Mouse (Mus musculus): ENCODE measurements around the gene Rcan2. TPM values are rescaled to one million over a fixed set of nuclear protein-coding genes. Genes with fewer than 3 reads are reported as not detected.

Gene Rcan2
- polyA plus RNA-seq, 1 experiment from 2014 or later, result 37.6 TPM

DNA sequence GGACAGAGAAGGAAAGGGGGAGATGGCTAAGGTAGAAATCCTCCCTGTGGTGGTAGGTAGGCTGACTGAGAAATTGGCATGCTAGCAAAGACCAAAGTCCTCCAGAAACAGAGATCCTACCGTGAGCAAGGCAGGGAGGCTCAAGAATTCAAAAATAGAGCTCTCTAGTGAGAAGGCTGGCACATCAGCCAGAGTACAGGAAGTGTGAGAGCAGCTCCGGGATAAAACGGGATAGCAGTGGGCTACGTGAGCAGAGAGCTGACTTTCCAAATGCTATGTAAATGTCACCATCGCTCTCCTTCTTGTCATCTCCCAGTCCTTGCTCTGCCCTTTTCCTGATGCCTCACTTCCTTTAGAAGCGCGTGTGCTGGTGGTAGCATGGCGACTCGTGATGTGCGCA is 168.8 kb downstream of the Rcan2 start:
- ATAC-seq (ENCODE audit: low FRiP score) (no peak), DNase-seq (ENCODE audit: low spot score) (no peak)
- Histone ChIP-seq H3K27me3 (ENCODE audit: control insufficient read depth, insufficient read depth, low read length) (no peaks in the 10 kb centered on the region), H3K36me3 (ENCODE audit: control insufficient read depth, insufficient read depth, low read length) (no peaks in the 10 kb centered on the region), H3K4me2 (replicated peaks; ENCODE audit: low read depth, low read length) (no peak overlapping the region), H3K4me1 (replicated peaks; ENCODE audit: control insufficient read depth, insufficient read depth, low read length) (no peaks in the 10 kb centered on the region), H3K4me3 (ENCODE audit: low read depth, low read length) (no peak overlapping the region), H3K27ac (ENCODE audit: low read depth, low read length) (no peak overlapping the region), H3K9ac (ENCODE audit: low read depth, low read length) (no peak overlapping the region), H3K9me3 (ENCODE audit: control insufficient read depth, low read length) (no peaks in the 10 kb centered on the region)
- WGBS, result 88% methylated on average over 10 of the region's 10 CpGs

DNA sequence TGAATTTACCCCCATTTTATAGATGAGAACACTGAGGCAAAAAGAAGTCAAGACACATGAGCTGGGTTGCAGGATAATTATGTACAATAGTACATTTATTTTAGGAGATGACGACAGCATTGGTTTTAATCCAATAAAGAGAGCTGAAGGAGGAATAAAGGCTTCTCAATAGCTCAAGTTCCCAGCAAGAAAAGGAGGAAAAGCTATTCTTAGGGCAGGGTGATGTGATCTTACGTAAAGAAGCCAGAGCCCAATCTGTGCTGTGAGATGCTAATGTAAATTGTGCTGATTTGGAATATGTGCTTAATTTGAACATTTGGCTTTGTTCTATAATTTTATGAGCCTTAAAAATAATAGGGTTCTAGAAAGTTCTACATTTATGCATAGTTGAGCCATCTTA is 176.4 kb downstream of the Rcan2 start:
- 92% methylated on average over 2 of the region's 2 CpGs for WGBS

DNA sequence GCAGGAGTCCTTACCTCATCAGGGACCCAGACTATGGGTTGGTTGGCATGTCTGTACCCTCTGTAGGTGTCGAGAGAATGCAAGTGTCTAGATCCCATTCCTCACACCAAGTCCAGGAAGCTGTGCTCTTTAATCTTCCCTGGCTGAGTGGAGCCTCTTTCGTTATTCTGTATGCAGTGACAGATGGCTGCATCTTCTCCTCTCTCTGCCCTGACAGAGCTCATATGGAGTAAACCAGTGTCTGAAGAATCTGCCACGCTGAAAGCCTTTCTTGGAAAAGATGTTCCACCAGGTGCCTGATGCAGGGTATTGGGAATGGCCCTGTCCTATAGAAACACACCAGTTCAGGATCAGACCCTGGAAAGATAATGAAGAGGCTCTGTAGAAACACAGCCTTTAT is 178.8 kb downstream of the Rcan2 start:
- WGBS, result 78% methylated on average over 3 of the region's 3 CpGs
- no peak overlapping the region for H3K4me2 ChIP-seq (replicated peaks; ENCODE audit: low read depth, low read length)
- ATAC-seq (ENCODE audit: low FRiP score), result no peak

More for the DNA sequence above, 176.4 kb downstream of the Rcan2 start:
- Histone ChIP-seq H3K4me3 (ENCODE audit: low read depth, low read length) (no peak overlapping the region), H3K36me3 (ENCODE audit: control insufficient read depth, insufficient read depth, low read length) (no peaks in the 10 kb centered on the region), H3K9me3 (ENCODE audit: control insufficient read depth, low read length) (no peaks in the 10 kb centered on the region), H3K4me2 (replicated peaks; ENCODE audit: low read depth, low read length) (no peak overlapping the region), H3K4me1 (replicated peaks; ENCODE audit: control insufficient read depth, insufficient read depth, low read length) (no peaks in the 10 kb centered on the region), H3K27ac (ENCODE audit: low read depth, low read length) (no peak overlapping the region), H3K27me3 (ENCODE audit: control insufficient read depth, insufficient read depth, low read length) (no peaks in the 10 kb centered on the region), H3K9ac (ENCODE audit: low read depth, low read length) (no peak overlapping the region)
- DNase-seq (ENCODE audit: low spot score) (no peak), ATAC-seq (ENCODE audit: low FRiP score) (no peak)

GRCm38 (mm10) chr17:43982505-43982904 is 181.4 kb downstream of the Rcan2 start:
- H3K9me3 ChIP-seq (ENCODE audit: control insufficient read depth, low read length), result no peaks in the 10 kb centered on the region
- H3K4me3 ChIP-seq (ENCODE audit: low read depth, low read length), result no peak overlapping the region
- DNase-seq (ENCODE audit: low spot score), result no peak
- ATAC-seq (ENCODE audit: low FRiP score), result no peak
- no peaks in the 10 kb centered on the region for H3K36me3 ChIP-seq (ENCODE audit: control insufficient read depth, insufficient read depth, low read length)
- H3K27me3 ChIP-seq (ENCODE audit: control insufficient read depth, insufficient read depth, low read length), result no peaks in the 10 kb centered on the region
- H3K4me1 ChIP-seq (replicated peaks; ENCODE audit: control insufficient read depth, insufficient read depth, low read length), result no peaks in the 10 kb centered on the region
- H3K9ac ChIP-seq (ENCODE audit: low read depth, low read length), result no peak overlapping the region
- WGBS, result 79% methylated on average over 1 of the region's 1 CpGs
- H3K27ac ChIP-seq (ENCODE audit: low read depth, low read length), result no peak overlapping the region
- no peak overlapping the region for H3K4me2 ChIP-seq (replicated peaks; ENCODE audit: low read depth, low read length)

More for the DNA sequence above, 178.8 kb downstream of the Rcan2 start:
- Histone ChIP-seq H3K36me3 (ENCODE audit: control insufficient read depth, insufficient read depth, low read length) (no peaks in the 10 kb centered on the region), H3K9me3 (ENCODE audit: control insufficient read depth, low read length) (no peaks in the 10 kb centered on the region), H3K4me3 (ENCODE audit: low read depth, low read length) (no peak overlapping the region), H3K4me1 (replicated peaks; ENCODE audit: control insufficient read depth, insufficient read depth, low read length) (no peaks in the 10 kb centered on the region), H3K27ac (ENCODE audit: low read depth, low read length) (no peak overlapping the region), H3K27me3 (ENCODE audit: control insufficient read depth, insufficient read depth, low read length) (no peaks in the 10 kb centered on the region), H3K9ac (ENCODE audit: low read depth, low read length) (no peak overlapping the region)
- no peak for DNase-seq (ENCODE audit: low spot score)

DNA sequence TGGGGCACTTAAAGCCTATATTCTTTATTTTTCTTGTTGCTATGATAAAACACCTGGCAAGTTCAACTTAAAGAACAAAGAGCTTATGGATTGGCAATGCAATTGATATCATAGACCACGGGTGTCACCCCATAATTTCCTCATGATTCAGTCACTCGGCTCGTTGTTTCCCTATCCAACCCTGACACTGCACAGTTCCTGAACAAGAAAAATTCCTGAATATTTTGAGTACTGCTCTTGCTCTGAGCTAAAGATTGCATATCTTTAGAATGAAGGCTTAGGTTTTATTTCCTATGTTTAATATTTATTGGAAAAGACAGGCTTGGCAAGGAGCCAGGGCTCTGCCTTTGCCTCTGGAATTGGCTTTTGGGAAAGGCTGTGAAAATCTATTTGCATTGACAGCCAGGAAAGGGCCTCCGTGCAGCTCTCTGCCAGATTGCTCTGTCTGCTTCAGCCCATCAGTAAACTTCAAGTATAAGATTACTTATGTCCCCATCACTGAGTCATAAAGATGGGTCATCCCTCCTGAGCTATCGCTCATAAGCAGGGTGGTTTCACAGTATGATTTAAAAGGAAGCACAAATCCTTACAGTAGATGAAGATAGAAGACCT is 188.3 kb downstream of the Rcan2 start:
- no peak overlapping the region for H3K9ac ChIP-seq (ENCODE audit: low read depth, low read length)
- H3K9me3 ChIP-seq (ENCODE audit: control insufficient read depth, low read length), result no peaks in the 10 kb centered on the region
- H3K27ac ChIP-seq (ENCODE audit: low read depth, low read length), result no peak overlapping the region
- no peak overlapping the region for H3K4me3 ChIP-seq (ENCODE audit: low read depth, low read length)
- ATAC-seq (ENCODE audit: low FRiP score) (no peak), DNase-seq (ENCODE audit: low spot score) (peak; percentile 23)
- no peak overlapping the region for H3K4me2 ChIP-seq (replicated peaks; ENCODE audit: low read depth, low read length)
- H3K4me1 ChIP-seq (replicated peaks; ENCODE audit: control insufficient read depth, insufficient read depth, low read length), result 0 out of 2 replicates have a peak, but pooled peaks cover 2% of the 10 kb centered on the region
- H3K27me3 ChIP-seq (ENCODE audit: control insufficient read depth, insufficient read depth, low read length), result no peaks in the 10 kb centered on the region
- 76% methylated on average over 5 of the region's 5 CpGs for WGBS
- no peaks in the 10 kb centered on the region for H3K36me3 ChIP-seq (ENCODE audit: control insufficient read depth, insufficient read depth, low read length)

DNA sequence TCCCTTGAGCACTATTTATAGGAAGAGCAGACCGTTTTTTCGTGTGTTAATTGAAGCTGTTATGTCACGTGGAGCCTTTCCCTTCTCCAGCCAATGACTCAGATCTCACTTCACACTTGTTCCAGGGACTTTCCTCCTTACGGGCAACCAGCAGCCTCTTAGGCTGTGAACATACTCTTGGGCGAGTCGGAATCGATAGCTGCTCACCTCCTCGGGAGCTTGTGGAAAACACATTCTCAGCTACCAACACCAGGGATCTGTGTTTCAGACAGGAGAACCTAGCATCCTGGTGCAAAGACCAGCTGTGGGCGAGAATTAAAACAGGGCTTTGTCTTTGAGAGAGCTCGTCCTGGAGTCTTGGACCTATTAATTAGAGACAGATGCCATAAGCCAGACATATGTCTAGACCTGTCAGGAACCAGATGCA is 189.8 kb downstream of the Rcan2 start:
- ATAC-seq (ENCODE audit: low FRiP score), result no peak

DNA sequence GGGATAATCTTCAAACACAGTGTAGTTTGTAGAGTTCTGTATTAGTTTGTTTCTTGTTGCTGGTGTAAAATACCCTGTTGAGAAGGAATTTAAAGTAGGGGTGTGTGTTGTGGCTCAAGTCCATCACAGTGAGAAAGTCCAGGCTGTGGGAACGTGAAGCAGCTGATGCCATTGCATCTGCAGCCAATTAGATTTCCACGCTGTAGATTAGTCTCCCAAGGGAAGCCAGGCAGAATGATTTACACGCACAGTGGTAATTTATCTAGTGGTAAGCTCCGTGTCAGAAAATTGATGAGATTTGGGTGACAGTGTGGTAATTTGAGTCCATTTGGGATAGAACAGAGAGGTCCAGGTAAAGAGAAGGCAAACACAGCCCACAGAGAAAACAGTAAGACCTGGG is 192.9 kb downstream of the Rcan2 start:
- no peak overlapping the region for H3K9ac ChIP-seq (ENCODE audit: low read depth, low read length)
- DNase-seq (ENCODE audit: low spot score), result peak; percentile 31
- no peaks in the 10 kb centered on the region for H3K9me3 ChIP-seq (ENCODE audit: control insufficient read depth, low read length)
- H3K27ac ChIP-seq (ENCODE audit: low read depth, low read length), result no peak overlapping the region
- ATAC-seq (ENCODE audit: low FRiP score), result peak; percentile 73
- H3K4me1 ChIP-seq (replicated peaks; ENCODE audit: control insufficient read depth, insufficient read depth, low read length), result 0 out of 2 replicates have a peak, but pooled peaks cover 2% of the 10 kb centered on the region
- H3K27me3 ChIP-seq (ENCODE audit: control insufficient read depth, insufficient read depth, low read length), result no peaks in the 10 kb centered on the region
- 36% methylated on average over 4 of the region's 4 CpGs for WGBS
- no peaks in the 10 kb centered on the region for H3K36me3 ChIP-seq (ENCODE audit: control insufficient read depth, insufficient read depth, low read length)
- H3K4me2 ChIP-seq (replicated peaks; ENCODE audit: low read depth, low read length), result no peak overlapping the region
- no peak overlapping the region for H3K4me3 ChIP-seq (ENCODE audit: low read depth, low read length)

More for the DNA sequence above, 189.8 kb downstream of the Rcan2 start:
- H3K4me2 ChIP-seq (replicated peaks; ENCODE audit: low read depth, low read length), result no peak overlapping the region
- no peak overlapping the region for H3K4me3 ChIP-seq (ENCODE audit: low read depth, low read length)
- no peaks in the 10 kb centered on the region for H3K27me3 ChIP-seq (ENCODE audit: control insufficient read depth, insufficient read depth, low read length)
- H3K9ac ChIP-seq (ENCODE audit: low read depth, low read length), result no peak overlapping the region
- peak; percentile 27 for DNase-seq (ENCODE audit: low spot score)
- no peaks in the 10 kb centered on the region for H3K36me3 ChIP-seq (ENCODE audit: control insufficient read depth, insufficient read depth, low read length)
- 60% methylated on average over 10 of the region's 10 CpGs for WGBS
- H3K4me1 ChIP-seq (replicated peaks; ENCODE audit: control insufficient read depth, insufficient read depth, low read length), result 0 out of 2 replicates have a peak, but pooled peaks cover 2% of the 10 kb centered on the region
- no peaks in the 10 kb centered on the region for H3K9me3 ChIP-seq (ENCODE audit: control insufficient read depth, low read length)
- no peak overlapping the region for H3K27ac ChIP-seq (ENCODE audit: low read depth, low read length)

DNA sequence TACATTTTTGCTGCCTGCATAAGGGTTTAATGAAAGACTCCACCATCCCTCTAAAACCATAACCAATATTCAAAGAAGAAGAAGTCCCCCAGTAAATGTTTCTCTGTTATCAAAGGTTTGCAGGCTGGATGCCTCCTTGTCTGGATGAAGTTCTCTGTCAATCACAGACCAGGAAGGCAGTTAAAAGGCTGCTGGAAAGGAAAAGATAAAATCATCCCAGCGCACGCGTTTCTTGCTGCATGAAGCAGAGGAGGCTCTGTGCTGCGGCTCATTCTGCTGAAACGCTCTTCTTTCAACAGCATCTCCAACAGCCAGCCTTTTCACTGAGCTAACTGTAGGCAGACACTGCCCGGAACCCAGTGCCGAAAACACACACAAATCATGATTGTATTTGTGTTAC is 196.4 kb downstream of the Rcan2 start:
- DNase-seq (ENCODE audit: low spot score), result no peak
- no peak for ATAC-seq (ENCODE audit: low FRiP score)
- no peak overlapping the region for H3K27ac ChIP-seq (ENCODE audit: low read depth, low read length)
- no peak overlapping the region for H3K4me2 ChIP-seq (replicated peaks; ENCODE audit: low read depth, low read length)
- no peak overlapping the region for H3K4me3 ChIP-seq (ENCODE audit: low read depth, low read length)
- H3K9ac ChIP-seq (ENCODE audit: low read depth, low read length), result no peak overlapping the region
- H3K9me3 ChIP-seq (ENCODE audit: control insufficient read depth, low read length), result no peaks in the 10 kb centered on the region
- no peaks in the 10 kb centered on the region for H3K27me3 ChIP-seq (ENCODE audit: control insufficient read depth, insufficient read depth, low read length)
- no peaks in the 10 kb centered on the region for H3K4me1 ChIP-seq (replicated peaks; ENCODE audit: control insufficient read depth, insufficient read depth, low read length)
- no peaks in the 10 kb centered on the region for H3K36me3 ChIP-seq (ENCODE audit: control insufficient read depth, insufficient read depth, low read length)
- 89% methylated on average over 7 of the region's 7 CpGs for WGBS

GRCm38 (mm10) chr17:43998095-43998494 is 196.9 kb downstream of the Rcan2 start:
- Histone ChIP-seq H3K36me3 (ENCODE audit: control insufficient read depth, insufficient read depth, low read length) (no peaks in the 10 kb centered on the region), H3K4me3 (ENCODE audit: low read depth, low read length) (no peak overlapping the region), H3K9me3 (ENCODE audit: control insufficient read depth, low read length) (no peaks in the 10 kb centered on the region), H3K4me2 (replicated peaks; ENCODE audit: low read depth, low read length) (no peak overlapping the region), H3K9ac (ENCODE audit: low read depth, low read length) (no peak overlapping the region), H3K4me1 (replicated peaks; ENCODE audit: control insufficient read depth, insufficient read depth, low read length) (no peaks in the 10 kb centered on the region), H3K27me3 (ENCODE audit: control insufficient read depth, insufficient read depth, low read length) (no peaks in the 10 kb centered on the region), H3K27ac (ENCODE audit: low read depth, low read length) (no peak overlapping the region)
- 90% methylated on average over 6 of the region's 6 CpGs for WGBS
- ATAC-seq (ENCODE audit: low FRiP score) (no peak), DNase-seq (ENCODE audit: low spot score) (no peak)
